Mouse (Mus musculus): ENCODE measurements at regions not wholly inside any gene's neighbourhood (a gene's known extent, or its start where the extent isn't known, plus 50 kb on each side); places are given as distances from the start of the nearest gene placed in this dataset.

DNA sequence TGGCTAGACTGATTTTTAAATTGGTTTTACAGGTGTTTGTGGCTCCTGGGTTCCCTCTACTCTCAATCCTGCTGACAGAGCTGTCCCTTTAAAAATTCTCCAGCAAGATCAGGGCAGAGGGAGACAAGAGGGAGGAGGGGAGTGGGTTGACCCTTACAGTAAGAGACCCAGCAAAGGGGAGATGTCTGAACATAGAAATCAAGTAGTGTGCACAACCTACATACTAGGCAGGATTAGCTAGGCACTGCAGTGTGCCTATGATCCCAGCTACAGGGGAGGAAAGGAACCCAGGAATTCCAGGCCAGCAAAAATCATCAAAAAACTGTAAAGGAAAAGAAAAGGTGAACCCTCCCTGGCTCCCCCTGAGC, 113.2 kb upstream of the Thy1 start:
- DNase-seq (ENCODE audit: low read depth) = no peak

GRCm38 (mm10) chr9:43930476-43930875, 112.7 kb upstream of the Thy1 start:
- DNase-seq (ENCODE audit: low read depth) = no peak

DNA sequence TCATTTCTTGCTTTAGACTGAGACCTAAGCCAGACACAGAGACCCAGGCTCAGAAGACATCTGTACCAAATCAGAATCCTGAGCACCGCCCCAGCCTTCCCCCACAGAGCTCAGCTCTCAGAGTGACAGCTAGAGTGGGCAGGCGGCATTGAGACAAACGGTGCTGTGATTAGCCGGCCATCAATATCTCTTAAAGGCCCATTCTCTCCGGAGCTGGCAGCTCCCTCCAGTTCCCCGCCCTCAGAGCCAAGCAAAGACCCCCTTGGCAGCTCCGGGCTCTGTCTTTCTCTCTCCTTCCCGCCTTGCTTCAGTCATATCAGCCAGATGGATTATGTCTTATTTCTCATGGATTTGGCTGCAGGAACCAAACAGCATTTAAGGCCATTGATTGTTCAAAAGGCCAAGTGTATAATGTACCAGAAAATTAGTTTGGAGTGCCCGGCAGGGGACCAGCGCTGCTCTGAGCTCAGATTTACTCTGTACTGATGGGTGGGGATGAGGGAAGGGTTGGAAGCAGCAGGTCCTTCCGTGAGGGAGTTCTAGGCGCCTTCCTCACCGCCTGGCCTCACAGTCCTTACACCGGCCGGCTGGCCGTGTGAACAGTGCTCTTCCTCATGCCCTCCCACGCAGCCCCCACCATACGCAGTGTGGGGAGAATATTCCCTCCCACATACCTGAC, 109.0 kb upstream of the Thy1 start:
- DNase-seq (ENCODE audit: low read depth) = no peak

DNA sequence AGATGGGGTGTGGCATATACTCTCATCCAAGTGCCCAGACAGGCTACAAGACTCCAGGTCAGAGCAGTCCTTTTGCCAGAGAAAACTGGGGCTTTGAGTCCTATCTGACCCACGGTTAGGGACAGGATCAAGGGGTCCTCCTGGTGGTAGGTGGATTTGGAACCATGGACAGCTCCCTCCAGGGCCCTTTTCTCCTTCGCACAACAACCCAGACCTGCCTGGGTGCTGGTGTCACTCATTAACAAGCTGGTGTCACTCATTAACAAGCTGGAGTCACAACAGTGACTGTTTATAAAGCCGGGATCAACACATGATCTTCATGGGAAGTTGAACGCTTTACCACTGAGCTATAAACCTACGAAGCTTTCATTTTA, 108.5 kb upstream of the Thy1 start:
- no peak for DNase-seq (ENCODE audit: low read depth)

DNA sequence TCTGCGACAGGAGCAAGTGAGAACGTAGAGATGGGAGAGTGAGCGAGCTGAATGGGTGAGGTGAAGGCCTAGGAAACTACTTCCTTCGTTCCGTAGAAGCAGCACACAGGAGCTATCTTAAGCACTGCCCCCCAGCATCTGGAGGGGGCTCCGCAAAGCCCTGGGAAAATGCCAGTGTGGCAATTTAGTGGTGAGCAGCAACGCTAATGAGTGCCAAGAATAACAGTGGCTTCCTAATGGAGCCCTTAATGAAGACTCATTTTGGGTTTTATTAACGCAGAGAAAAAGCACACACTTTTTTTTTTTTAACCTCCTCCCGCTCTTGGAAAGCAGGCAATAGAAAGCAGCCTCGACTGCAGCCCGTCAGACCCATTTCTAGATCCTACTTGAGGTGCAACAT, 103.8 kb upstream of the Thy1 start:
- no peak for DNase-seq (ENCODE audit: low read depth)

DNA sequence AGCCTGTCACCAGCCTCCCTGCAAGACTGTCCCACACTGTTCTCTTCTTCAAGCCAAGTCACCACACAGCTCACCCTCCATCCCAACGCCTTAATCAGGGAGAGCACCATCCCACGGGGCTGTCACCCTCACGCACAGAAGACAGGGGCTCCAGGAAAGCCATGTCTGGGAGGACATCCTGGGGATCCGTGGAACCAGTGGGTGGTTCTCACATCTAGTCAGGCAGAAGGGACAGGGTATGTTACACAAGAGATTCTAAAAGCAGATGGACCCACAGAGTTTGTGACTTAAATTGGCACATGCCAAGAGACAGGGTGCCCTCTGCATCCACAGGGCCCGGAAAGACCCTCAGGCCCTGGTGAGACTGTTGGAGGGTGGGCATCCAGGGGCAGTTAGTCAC, 101.0 kb upstream of the Thy1 start:
- no peak for DNase-seq (ENCODE audit: low read depth)

DNA sequence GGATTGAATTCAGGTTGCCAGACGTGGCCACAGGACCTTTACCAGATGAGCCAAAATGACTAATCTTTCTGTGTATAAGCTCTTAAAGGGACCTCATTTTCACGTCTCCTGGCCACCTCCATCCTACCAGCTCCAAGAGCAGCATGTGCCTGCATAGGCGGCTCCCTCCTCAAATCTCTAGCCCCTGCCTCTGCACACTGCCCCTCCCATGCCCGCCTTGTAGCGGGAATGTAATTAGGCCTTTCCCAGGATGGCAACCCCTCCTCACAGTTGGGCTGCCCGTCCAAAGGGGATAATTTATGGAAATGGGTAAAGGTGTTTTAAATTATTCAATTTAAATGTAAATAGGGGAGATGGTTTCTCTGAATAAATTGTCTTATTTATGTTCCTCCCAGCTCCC, 99.7 kb upstream of the Thy1 start:
- DNase-seq (ENCODE audit: low read depth) = no peak

- no peak for DNase-seq (ENCODE audit: low read depth)
Observed at GRCm38 (mm10) chr9:43944816-43945741, 98.1 kb upstream of the Thy1 start.

DNA sequence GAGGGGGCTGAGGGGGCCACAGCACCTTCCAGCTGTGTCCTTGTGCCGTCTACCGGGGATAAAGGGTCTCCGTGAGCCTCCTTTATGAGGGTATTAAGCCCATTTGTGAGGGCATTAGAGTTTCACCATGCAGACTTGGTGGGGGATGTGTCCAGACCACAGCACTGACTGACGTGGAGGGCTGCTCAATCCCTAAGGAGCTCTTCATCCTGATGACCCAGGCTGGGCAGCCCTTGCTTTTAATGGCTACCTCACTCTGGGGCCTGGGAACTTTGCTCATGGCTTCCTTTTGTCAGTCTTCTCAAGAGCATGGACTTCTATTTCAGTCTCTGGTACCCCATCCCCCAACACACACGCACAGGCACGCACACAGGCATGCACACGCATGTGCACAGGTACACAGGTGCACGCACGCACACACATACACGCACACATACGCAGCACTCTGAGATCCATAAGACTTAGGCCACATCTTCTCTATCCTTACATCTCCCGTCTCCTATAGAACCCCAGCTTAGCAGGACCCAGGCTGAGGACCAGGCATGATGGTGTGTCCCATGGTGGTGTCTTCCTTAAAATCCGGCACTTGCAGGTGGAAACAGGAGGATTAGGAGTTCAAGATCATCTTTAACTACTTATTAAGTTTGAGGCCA, 97.1 kb upstream of the Thy1 start:
- no peak for DNase-seq (ENCODE audit: low read depth)

DNA sequence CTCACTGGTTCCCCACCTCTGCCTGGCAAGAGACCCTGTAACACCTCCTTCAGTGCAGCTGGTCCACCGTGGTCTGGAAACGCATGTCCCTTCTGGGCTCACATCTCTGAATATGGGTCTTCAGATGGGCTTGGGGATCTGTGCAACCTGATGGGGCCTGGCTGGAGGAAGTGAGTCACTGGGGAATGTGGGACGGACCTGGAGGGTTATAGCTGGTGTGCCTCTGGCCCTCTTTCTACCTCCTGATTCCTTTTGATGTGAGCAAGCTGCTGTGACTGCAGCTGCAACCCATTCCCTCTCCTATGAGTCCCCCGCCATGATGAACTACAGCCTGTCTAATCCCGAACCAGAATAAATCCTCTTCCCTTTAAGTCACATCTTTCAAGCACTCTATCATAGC, 96.1 kb upstream of the Thy1 start:
- DNase-seq (ENCODE audit: low read depth) = no peak

DNA sequence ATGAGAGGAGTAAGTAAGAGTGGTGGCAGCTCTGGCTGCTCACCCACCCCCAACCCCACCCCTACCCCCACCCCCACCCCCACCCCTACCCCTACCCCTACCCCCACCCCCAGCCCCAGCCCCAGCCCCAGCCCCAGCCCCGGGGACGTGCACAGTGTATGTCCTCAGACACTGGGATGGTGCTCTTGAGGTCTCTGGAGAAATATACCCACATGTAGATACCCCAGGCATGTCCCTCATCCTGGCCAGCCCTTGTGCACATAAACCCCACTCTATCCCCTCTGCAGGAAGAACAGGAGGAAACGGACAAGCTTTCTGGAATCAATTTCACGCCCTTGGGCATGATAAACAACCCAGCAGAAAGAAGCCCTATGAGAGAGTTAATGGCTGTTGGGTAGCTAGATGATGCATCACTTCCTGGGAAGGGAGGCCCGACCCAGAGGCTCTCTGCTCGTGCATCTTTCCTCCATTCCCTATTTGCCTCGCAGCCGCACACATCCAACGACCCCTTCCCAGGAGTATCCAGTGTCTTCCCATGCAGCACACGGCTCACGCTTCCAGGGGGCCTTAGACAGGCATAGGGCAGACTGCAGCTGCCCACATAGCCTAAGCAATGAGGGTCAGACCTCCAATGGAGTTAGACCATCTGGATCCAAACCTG, 95.6 kb upstream of the Thy1 start:
- DNase-seq (ENCODE audit: low read depth) = no peak

DNA sequence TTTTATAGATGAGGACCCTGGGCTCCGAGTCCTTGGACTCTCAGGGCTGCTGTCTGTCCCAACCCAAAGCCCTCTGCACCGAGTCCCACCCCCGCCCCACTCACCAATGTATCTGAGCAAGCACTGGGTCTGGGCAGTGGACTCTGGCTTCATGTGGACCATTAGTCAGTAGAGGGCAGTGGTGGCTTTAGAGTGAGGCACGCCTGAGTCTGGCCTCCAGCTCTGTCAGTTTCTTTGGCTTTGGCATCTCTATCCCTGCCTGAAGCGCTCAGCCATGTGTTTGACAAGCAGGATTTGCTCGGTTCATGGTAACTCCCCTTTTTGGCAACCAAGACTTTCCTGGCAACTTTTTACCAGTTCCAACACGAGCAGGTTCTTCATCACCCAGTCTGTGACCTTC, 90.1 kb upstream of the Thy1 start:
- no peak for DNase-seq (ENCODE audit: low read depth)

DNA sequence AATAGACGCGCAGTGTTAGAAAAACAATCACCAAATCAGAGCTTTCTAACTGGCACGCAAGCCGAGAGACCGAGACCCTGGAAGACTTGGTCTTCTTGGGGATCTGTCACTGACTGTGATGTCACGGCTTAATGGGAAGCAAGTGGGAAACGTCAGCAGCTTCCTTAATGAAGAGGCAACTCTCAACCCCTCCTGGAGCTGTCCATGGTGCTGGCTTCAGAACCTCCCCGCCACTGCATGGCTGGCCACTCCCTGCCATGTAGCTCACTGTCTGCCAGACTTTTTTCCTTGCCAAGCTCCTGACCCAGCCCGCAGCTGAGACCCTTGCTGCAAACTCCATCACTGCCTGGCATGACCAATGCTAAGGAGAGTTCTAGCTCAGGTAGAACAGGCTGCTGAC, 83.6 kb upstream of the Thy1 start:
- no peak for DNase-seq (ENCODE audit: low read depth)

DNA sequence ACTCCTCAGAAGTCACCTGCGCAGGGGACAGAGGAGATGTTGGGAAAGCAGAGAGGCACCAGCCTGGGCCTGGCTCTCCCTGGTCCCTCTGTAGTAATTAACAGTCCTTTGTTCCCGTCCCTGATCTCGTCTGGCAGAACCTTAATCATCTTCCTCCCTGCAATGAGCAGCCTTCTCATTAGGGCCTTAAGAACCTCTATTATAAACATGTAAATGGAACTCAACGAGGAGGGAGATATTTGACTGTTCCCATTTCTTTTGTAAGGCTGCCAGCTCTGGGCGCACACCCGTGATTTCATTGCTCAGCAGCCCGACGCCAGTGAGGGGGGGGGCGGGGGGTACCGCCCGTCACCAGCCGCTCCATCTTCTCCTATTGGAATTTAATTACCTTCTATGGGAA, 81.8 kb upstream of the Thy1 start:
- no peak for DNase-seq (ENCODE audit: low read depth)

- DNase-seq (ENCODE audit: low read depth) = no peak
Observed at GRCm38 (mm10) chr9:43965171-43965570, 78.0 kb upstream of the Thy1 start.

DNA sequence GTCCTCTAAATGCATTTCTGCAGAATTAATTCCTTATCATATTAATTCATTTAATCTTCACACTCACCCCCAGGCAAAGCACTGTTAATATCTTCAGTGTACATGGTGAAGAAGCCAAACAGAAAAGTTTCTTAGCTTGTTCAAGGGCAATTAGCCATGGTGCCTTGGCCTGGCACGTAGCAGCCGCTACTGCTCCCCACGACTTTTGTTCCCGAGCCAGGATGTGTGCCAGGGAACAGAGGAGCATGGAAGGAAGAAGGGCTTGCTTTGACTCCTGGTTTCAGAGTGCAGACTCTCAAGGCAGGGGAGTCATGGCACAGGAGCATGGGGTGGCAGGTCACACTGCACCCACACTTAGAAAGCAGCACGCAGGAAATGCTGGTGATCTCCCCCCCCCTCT, 77.4 kb upstream of the Thy1 start:
- DNase-seq (ENCODE audit: low read depth) = no peak

DNA sequence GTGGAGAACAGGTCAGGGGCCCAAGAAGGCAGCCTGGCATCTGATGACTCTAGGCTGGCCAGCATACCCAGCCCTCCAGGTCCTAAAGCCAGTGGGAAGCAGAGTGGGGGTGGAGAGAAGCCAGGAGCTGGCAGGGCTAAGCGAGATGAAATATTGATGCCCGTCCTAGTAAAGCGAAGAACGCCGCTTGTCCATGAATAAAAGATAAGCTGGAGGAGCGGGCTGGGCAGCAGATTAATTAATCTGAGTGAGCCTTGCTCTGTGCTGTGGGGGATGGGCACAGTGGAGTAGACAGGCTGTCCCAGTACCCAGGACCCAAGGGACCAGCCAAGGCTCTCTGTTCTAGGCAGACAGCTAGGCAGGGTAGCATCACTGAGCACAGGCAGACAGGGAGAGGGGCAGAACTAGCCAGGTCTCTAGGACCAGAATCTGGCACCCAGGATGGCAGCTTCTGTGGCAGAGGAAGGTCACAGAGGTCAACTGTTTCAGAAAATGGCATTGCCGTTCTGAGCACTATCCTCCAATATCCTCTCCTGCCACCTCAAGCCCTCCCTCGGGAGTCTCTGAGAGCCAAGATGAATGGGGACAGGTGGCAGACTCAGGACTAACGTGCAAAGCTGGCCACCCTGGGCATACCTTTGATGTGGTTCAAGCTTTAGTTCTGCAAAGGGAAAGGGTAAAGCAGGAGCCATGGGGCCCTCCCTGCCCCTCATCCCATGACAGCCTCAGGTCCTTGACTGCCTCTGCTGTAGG, 73.0 kb upstream of the Thy1 start:
- DNase-seq (ENCODE audit: low read depth) = no peak

GRCm38 (mm10) chr9:43970858-43971257, 72.3 kb upstream of the Thy1 start:
- no peak for DNase-seq (ENCODE audit: low read depth)

DNA sequence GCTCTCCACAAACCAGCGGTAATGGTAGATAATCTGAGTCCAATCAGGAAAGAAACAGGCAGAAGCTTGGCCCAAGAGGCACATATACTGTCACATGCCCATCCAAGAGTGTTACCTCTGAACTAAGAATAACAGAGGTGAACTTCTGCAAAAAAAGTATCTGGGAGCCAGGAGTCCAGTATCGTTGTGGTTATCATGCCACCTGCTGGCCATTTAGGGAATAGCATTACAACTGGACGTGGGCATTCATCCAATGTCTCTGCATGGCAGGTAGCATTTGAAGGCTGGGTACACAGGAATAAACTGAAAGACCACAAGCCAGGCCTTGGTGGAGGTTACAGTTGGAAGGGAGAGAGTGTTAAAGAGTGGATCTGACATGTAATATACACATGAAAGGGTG, 70.9 kb upstream of the Thy1 start:
- DNase-seq (ENCODE audit: low read depth) = no peak

GRCm38 (mm10) chr9:43975405-43975804, 67.8 kb upstream of the Thy1 start:
- DNase-seq (ENCODE audit: low read depth) = no peak

GRCm38 (mm10) chr9:43976366-43976765, 66.8 kb upstream of the Thy1 start:
- DNase-seq (ENCODE audit: low read depth) = no peak

GRCm38 (mm10) chr9:43977773-43978172, 65.4 kb upstream of the Thy1 start:
- DNase-seq (ENCODE audit: low read depth) = no peak
